Mouse (Mus musculus): ENCODE results near the gene Bmp8b. TPM values are rescaled to one million over a fixed set of nuclear protein-coding genes. Genes with fewer than 3 reads are reported as not detected.
A peak's percentile ranks its signal among the peaks of the same experiment; 100 is the strongest.
"Not testable (repeated sequence)": the region's sequence is repeated elsewhere in the genome, so short reads cannot be mapped to it uniquely, and the experiment has no call there.

Bmp8b gene
- polyA plus RNA-seq, 1 experiment from 2014 or later, result 0.68 TPM

DNA sequence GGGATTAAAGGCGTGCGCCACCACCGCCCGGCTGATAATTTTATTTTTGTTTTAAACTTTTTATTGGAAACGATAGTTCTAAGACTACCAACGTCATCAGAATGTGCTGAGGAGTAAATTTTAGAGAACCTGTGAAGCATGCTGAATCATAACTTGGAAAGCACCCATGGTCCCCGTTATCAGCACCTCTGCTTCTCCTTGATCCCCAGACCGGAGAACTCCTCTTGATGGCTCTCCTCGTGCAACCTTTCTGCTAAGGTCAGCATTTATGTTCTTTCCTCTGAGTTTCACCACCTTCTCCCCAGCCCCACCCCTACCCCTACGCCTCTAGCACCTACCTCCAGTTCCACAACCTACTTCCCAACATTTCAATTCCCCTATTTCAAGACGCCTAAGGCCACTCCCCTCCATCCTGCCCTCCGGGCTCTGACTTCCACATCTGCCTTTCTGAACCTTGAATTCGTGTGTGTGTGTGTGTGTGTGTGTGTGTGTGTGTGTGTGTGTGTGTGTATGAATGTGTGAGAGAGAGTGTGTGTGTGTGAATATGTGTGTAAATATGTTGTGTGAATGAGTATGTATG, 21.6 kb upstream of the Bmp8b start:
- H3K4me3 ChIP-seq (replicated peaks), result no peak overlapping the region
- no peak overlapping the region for H3K9ac ChIP-seq (replicated peaks)
- H3K27ac ChIP-seq, result no peak overlapping the region
- no peaks in the 10 kb centered on the region for H3K9me3 ChIP-seq
- no peak overlapping the region for H3K4me2 ChIP-seq
- no peaks in the 10 kb centered on the region for H3K4me1 ChIP-seq (replicated peaks)
- no peak for ATAC-seq (ENCODE audit: insufficient number of reproducible peaks, insufficient read depth, low FRiP score, low TSS enrichment, low read depth)
- no peaks in the 10 kb centered on the region for H3K36me3 ChIP-seq
- H3K27me3 ChIP-seq, result peaks cover 10% of the 10 kb centered on the region; the same call in 1 of the 2 replicates
- 66% methylated on average over 13 of the region's 13 CpGs for WGBS

DNA sequence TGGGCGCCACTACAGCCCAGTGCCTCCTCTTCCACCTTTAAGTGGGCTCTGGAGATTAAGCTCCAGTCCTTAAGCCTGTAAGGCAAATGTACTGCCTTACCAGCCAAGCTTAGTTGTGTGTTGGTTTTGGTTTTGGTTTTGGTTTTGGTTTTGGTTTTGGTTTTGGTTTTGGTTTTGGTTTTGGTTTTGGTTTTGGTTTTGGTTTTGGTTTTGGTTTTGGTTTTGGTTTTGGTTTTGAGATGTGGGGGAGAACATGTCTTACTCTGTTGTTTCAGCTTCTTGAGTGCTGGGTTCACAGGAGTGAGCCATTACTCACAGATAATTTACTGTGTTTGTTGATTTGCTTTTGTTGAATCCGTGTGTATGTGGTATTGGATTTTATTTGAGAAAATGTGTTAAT, 19.7 kb upstream of the Bmp8b start:
- 69% methylated on average over 2 of the region's 2 CpGs for WGBS
- no peak overlapping the region for H3K4me2 ChIP-seq
- ATAC-seq (ENCODE audit: insufficient number of reproducible peaks, insufficient read depth, low FRiP score, low TSS enrichment, low read depth), result no peak
- H3K4me3 ChIP-seq (replicated peaks), result no peak overlapping the region
- no peaks in the 10 kb centered on the region for H3K4me1 ChIP-seq (replicated peaks)
- H3K9ac ChIP-seq (replicated peaks), result no peak overlapping the region
- no peak overlapping the region for H3K27ac ChIP-seq
- peaks cover 10% of the 10 kb centered on the region; the same call in 1 of the 2 replicates for H3K27me3 ChIP-seq
- H3K9me3 ChIP-seq, result no peaks in the 10 kb centered on the region
- H3K36me3 ChIP-seq, result no peaks in the 10 kb centered on the region

DNA sequence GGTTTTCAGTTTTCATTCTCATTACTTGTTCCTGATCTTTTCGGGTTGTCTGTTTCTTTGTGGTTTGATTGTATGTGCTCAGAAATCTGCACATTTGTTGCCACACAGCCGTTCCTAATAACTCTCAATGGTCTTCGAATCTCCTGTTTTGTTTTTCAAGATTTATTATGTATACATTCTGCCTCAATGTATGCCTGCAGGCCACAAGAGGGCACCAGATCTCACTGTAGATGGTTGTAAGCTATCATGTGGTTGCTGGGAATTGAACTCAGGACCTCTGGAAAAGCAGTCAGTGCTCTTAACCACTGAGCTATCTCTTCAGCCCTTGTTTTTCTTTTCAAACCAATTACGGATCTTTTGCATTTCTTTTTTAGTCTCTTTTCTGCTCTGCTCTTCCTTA, 18.6 kb upstream of the Bmp8b start:
- Histone ChIP-seq H3K27ac (no peak overlapping the region), H3K36me3 (no peaks in the 10 kb centered on the region), H3K4me3 (replicated peaks) (no peak overlapping the region), H3K27me3 (0 out of 2 replicates have a peak, but pooled peaks cover 3% of the 10 kb centered on the region), H3K4me1 (replicated peaks) (no peaks in the 10 kb centered on the region), H3K9me3 (no peaks in the 10 kb centered on the region), H3K9ac (replicated peaks) (no peak overlapping the region), H3K4me2 (no peak overlapping the region)
- WGBS, result 87% methylated on average over 4 of the region's 4 CpGs
- no peak for ATAC-seq (ENCODE audit: insufficient number of reproducible peaks, insufficient read depth, low FRiP score, low TSS enrichment, low read depth)

DNA sequence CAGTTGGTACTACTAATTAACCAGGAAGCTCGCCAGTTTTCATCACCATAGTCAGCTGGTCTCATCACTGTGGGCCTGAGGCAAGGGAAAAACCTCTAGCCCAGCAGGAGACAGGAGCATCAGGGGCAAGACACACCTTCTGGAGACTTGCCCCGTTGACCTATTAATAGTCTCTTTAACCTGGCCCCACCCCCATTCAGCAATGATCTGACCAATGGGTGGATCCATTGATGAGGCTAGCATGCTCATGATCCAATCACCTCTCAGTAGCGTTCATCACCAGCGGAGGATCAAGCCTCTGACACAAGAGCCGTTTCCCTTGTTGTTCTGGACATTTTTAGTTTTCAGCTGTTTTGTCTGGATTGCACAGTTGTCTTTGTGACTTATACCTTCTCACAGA, 12.3 kb upstream of the Bmp8b start:
- no peak for ATAC-seq (ENCODE audit: insufficient number of reproducible peaks, insufficient read depth, low FRiP score, low TSS enrichment, low read depth)
- H3K27ac ChIP-seq, result no peak overlapping the region
- whole genome bisulfite sequencing, result 64% methylated on average over 5 of the region's 5 CpGs

DNA sequence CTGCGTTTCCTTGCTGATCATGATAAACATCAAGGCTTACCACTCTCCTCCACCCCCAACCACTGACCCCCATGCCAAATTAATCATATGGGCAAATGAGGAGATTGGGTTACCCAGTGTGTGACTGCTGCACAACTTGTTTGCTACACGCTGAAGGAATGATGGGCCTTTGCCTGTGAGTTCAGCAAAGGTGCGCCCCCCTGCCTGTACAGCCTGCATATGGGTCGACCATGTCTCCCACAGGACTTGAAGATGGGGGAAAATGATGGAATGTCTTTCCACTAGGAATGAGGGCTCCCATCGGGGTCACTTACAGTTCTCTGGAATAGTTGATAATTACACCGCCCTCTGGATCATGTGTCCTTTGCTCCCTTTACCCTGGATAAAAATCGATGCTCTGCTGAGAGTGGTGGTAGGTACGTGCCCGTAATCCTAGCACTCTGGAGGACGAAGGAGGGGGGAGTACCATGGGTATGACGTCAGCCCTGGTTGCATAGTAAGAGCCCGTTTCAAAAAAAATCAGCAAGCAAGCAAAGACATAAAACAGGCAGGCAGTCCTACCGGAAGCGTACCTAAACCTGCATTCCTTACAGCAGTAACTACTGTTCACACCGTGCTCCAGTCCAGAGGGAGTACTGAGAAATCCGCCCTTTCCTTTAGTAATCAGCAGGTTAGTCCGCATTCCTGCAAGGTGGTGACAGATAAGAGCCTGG, 11.7 kb upstream of the Bmp8b start:
- ATAC-seq (ENCODE audit: insufficient number of reproducible peaks, insufficient read depth, low FRiP score, low TSS enrichment, low read depth), result peak; percentile 63; the same call in 1 of the 2 replicates
- 50% methylated on average over 17 of the region's 17 CpGs for WGBS
- no peak overlapping the region for H3K9ac ChIP-seq (replicated peaks)
- H3K27ac ChIP-seq, result no peak overlapping the region
- H3K36me3 ChIP-seq, result no peaks in the 10 kb centered on the region
- H3K4me2 ChIP-seq, result peak overlapping the region; percentile 29
- no peaks in the 10 kb centered on the region for H3K27me3 ChIP-seq
- H3K4me3 ChIP-seq (replicated peaks), result no peak overlapping the region
- H3K4me1 ChIP-seq (replicated peaks), result peaks cover 8% of the 10 kb centered on the region
- H3K9me3 ChIP-seq, result no peaks in the 10 kb centered on the region

More for the DNA sequence above, 12.3 kb upstream of the Bmp8b start:
- Histone ChIP-seq H3K9me3 (no peaks in the 10 kb centered on the region), H3K4me3 (replicated peaks) (no peak overlapping the region), H3K36me3 (no peaks in the 10 kb centered on the region), H3K27me3 (no peaks in the 10 kb centered on the region), H3K9ac (replicated peaks) (no peak overlapping the region), H3K4me2 (no peak overlapping the region), H3K4me1 (replicated peaks) (peaks cover 8% of the 10 kb centered on the region)

DNA sequence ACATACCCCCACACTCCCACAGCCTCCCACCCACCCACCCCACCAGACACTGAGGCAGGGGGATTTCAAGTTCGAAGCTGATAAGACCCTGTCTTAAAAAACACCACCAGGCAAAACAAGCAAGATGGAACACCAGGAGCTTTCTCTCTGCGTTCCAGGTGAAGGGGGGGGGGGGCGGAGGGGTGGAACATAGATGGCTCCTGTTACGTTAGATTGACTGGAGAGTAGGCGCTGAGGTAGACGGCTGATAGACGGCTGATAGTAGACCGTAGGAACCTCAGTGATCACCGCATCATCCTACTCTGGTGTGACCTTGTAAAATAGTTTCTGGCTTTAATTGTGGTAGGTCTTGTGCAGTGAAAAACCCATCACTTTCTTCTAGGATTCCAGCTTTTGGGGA, 11.1 kb upstream of the Bmp8b start:
- no peak for ATAC-seq (ENCODE audit: insufficient number of reproducible peaks, insufficient read depth, low FRiP score, low TSS enrichment, low read depth)
- Histone ChIP-seq H3K4me1 (replicated peaks) (peaks cover 8% of the 10 kb centered on the region), H3K4me3 (replicated peaks) (no peak overlapping the region), H3K9me3 (no peaks in the 10 kb centered on the region), H3K4me2 (peak overlapping the region; percentile 29; the same call in 1 of the 2 replicates), H3K36me3 (no peaks in the 10 kb centered on the region), H3K27me3 (no peaks in the 10 kb centered on the region), H3K9ac (replicated peaks) (no peak overlapping the region), H3K27ac (no peak overlapping the region)
- WGBS, result 48% methylated on average over 9 of the region's 9 CpGs

DNA sequence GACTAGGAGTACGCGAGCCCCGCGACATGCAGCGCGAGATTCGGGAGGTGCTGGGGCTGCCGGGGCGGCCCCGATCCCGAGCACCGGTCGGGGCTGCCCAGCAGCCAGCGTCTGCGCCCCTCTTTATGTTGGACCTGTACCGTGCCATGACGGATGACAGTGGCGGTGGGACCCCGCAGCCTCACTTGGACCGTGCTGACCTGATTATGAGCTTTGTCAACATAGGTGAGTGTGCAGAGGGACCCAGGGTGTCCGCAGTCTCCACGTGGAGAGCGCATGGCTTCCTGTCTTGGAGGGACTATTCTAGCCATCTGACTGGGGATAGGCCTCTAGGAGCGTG, 456 bp downstream of the Bmp8b start:
- no peaks in the 10 kb centered on the region for H3K36me3 ChIP-seq
- no peak overlapping the region for H3K27ac ChIP-seq
- 25% methylated on average over 24 of the region's 24 CpGs for WGBS
- peaks cover 9% of the 10 kb centered on the region for H3K4me1 ChIP-seq (replicated peaks)
- peak; percentile 33 for ATAC-seq (ENCODE audit: insufficient number of reproducible peaks, insufficient read depth, low FRiP score, low TSS enrichment, low read depth)
- H3K4me3 ChIP-seq (replicated peaks), result peak overlapping the region; percentile 33
- peaks cover 67% of the 10 kb centered on the region for H3K27me3 ChIP-seq
- H3K4me2 ChIP-seq, result peak overlapping the region; percentile 50
- no peaks in the 10 kb centered on the region for H3K9me3 ChIP-seq
- no peak overlapping the region for H3K9ac ChIP-seq (replicated peaks)

DNA sequence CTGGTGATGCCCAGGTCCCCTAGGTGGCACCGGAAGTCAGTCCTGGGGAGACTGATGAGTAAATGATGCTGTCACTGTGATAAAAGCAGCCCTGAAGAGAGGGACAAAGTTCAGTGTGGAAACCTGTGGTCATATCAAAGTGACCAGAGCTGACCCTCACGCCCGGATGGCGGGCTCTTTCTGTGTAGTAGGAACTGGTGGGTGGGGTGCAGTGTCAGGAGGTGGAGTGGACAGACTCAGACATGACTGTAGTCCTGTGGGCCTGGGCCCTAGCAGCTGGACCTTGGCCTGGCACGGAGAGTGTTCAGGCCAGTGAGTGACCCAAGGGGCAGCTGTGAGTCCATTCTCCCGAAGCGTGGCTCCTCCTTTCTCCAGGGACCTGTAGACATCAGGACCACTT, 964 bp downstream of the Bmp8b start:
- WGBS, result 84% methylated on average over 7 of the region's 7 CpGs
- ATAC-seq (ENCODE audit: insufficient number of reproducible peaks, insufficient read depth, low FRiP score, low TSS enrichment, low read depth), result not testable (repeated sequence)

DNA sequence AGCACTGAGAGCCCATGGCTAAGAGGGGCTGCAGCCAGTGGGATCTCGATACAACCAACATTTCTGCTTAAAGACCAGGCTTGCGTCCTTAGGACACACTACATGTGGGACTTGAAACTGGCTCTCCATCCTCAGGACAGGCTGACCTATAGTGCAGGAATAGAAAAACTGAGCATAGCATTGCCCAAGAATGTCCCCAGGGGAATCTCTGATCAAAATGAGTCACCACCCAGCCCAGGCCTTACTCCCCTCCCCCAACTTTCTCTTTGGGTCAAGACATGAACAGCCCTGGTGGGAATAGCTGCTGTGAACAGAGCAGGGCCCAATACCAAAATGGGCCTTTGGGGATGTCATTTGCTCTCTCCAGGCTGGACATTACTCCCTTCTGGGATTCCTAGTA, 1.9 kb downstream of the Bmp8b start:
- Histone ChIP-seq H3K9me3 (no peaks in the 10 kb centered on the region), H3K36me3 (no peaks in the 10 kb centered on the region), H3K9ac (replicated peaks) (no peak overlapping the region), H3K4me3 (replicated peaks) (no peak overlapping the region), H3K4me1 (replicated peaks) (peaks cover 9% of the 10 kb centered on the region), H3K4me2 (no peak overlapping the region), H3K27me3 (peaks cover 64% of the 10 kb centered on the region), H3K27ac (no peak overlapping the region)
- ATAC-seq (ENCODE audit: insufficient number of reproducible peaks, insufficient read depth, low FRiP score, low TSS enrichment, low read depth), result no peak
- 79% methylated on average over 2 of the region's 2 CpGs for WGBS

More for the DNA sequence above, 964 bp downstream of the Bmp8b start:
- H3K27me3 ChIP-seq, result peaks cover 67% of the 10 kb centered on the region
- not testable (repeated sequence) for H3K4me1 ChIP-seq (replicated peaks); H3K9me3 ChIP-seq; H3K27ac ChIP-seq; H3K9ac ChIP-seq (replicated peaks); H3K4me3 ChIP-seq (replicated peaks); H3K36me3 ChIP-seq; H3K4me2 ChIP-seq

DNA sequence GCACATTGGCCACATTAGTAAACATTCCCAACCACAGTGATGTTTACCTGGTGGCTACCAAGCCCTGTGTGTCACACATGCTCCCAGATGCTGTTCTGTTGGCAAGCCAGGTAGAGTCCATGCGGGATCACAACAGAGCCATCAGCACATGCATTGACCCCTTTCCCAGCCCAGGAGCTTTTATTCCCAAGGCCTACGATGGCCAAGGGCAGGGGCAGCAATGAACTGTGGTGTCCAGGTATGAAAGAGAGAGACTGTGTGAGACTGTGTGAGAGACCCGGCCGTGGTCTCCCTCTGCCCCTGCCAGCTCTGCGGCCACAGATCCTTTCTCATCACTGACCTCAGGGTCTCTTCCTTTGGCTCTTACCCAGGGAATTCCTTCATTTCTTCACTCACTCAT, 3.1 kb downstream of the Bmp8b start:
- Histone ChIP-seq H3K27ac (no peak overlapping the region), H3K4me3 (replicated peaks) (no peak overlapping the region), H3K9me3 (no peaks in the 10 kb centered on the region), H3K36me3 (no peaks in the 10 kb centered on the region), H3K4me2 (no peak overlapping the region), H3K9ac (replicated peaks) (no peak overlapping the region), H3K27me3 (peaks cover 56% of the 10 kb centered on the region), H3K4me1 (replicated peaks) (peaks cover 9% of the 10 kb centered on the region)
- WGBS, result 85% methylated on average over 5 of the region's 5 CpGs
- no peak for ATAC-seq (ENCODE audit: insufficient number of reproducible peaks, insufficient read depth, low FRiP score, low TSS enrichment, low read depth)

DNA sequence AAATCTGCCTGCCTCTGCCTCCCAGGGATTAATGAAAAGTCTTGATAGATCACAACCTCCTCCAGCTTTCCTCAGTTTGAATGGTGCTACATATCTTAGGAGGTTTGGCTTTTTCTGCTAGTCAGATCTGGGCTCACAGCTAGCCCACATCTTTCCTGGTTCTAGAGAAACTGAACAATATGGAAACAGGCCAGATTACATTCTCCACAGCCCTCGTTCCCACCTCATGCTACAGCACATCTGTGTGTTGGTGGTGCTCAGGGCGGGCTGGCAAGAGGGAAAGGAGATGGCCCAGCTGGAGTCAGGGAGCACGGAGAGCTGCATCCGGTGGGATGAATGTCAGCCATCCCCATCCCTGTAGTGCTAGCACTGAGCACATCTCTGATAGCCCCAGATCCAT, 5.8 kb downstream of the Bmp8b start:
- no peak overlapping the region for H3K27ac ChIP-seq
- H3K4me2 ChIP-seq, result no peak overlapping the region
- H3K9ac ChIP-seq (replicated peaks), result no peak overlapping the region
- H3K36me3 ChIP-seq, result no peaks in the 10 kb centered on the region
- H3K4me3 ChIP-seq (replicated peaks), result no peak overlapping the region
- no peaks in the 10 kb centered on the region for H3K4me1 ChIP-seq (replicated peaks)
- no peak for ATAC-seq (ENCODE audit: insufficient number of reproducible peaks, insufficient read depth, low FRiP score, low TSS enrichment, low read depth)
- H3K9me3 ChIP-seq, result no peaks in the 10 kb centered on the region
- WGBS, result 84% methylated on average over 4 of the region's 4 CpGs
- H3K27me3 ChIP-seq, result peaks cover 44% of the 10 kb centered on the region
